Mouse (Mus musculus) lung, adult 2 months (tissue): ENCODE data around the gene Tecr. TPM values are rescaled to one million over a fixed set of nuclear protein-coding genes. Genes with fewer than 3 reads are reported as not detected.
A peak's percentile ranks its signal among the peaks of the same experiment; 100 is the strongest.
"Not testable (repeated sequence)": the region's sequence is repeated elsewhere in the genome, so short reads cannot be mapped to it uniquely, and the experiment has no call there.

Source experiments
- DNase-seq: peaks from one replicate; pipeline ENCODE4 v3.0.0; 2022
- H3K4me1 ChIP-seq: fragments of 200-500 bp; 2 replicates; pipeline ENCODE4 v1.6.1; 2011; ENCODE audit warnings: low read length; ENCODE audit not compliant: control insufficient read depth, insufficient read depth
- H3K4me3 ChIP-seq: fragments of 200-500 bp; replicated peaks from 2 replicates; pipeline ENCODE3; 2011; ENCODE audit warnings: low read depth, mild to moderate bottlenecking, control low read depth, low read length; ENCODE audit errors: extremely low read depth
- CTCF ChIP-seq: fragments of 200-500 bp; IDR thresholded peaks from 2 replicates; pipeline ENCODE4 v1.5.1; 2011; ENCODE audit warnings: mild to moderate bottlenecking, low read length, control low read depth; ENCODE audit not compliant: insufficient read depth
- POLR2A ChIP-seq: fragments of 200-500 bp; IDR thresholded peaks from 2 replicates; pipeline ENCODE4 v1.6.1; 2011; ENCODE audit warnings: low read depth, mild to moderate bottlenecking, control low read depth, low read length, borderline replicate concordance; ENCODE audit errors: extremely low read depth
- WGBS: fragments of 180-500 bp; shearing (Covaris S2); methylation state at CpG from one replicate; pipeline ENCODE4 v1.1.7; 2018; 5-methylcytosine and 5-hydroxymethylcytosine counted together
- polyA plus RNA-seq: library from polyadenylated mRNA; depleted of rRNA; stranded (reverse); fragments of >200 nt; gene quantifications from 2 replicates; pipeline ENCODE4 v1.2.3, GENCODE M21; 2012

Tecr gene
- polyA plus RNA-seq, 1 experiment, result 565 TPM

DNA sequence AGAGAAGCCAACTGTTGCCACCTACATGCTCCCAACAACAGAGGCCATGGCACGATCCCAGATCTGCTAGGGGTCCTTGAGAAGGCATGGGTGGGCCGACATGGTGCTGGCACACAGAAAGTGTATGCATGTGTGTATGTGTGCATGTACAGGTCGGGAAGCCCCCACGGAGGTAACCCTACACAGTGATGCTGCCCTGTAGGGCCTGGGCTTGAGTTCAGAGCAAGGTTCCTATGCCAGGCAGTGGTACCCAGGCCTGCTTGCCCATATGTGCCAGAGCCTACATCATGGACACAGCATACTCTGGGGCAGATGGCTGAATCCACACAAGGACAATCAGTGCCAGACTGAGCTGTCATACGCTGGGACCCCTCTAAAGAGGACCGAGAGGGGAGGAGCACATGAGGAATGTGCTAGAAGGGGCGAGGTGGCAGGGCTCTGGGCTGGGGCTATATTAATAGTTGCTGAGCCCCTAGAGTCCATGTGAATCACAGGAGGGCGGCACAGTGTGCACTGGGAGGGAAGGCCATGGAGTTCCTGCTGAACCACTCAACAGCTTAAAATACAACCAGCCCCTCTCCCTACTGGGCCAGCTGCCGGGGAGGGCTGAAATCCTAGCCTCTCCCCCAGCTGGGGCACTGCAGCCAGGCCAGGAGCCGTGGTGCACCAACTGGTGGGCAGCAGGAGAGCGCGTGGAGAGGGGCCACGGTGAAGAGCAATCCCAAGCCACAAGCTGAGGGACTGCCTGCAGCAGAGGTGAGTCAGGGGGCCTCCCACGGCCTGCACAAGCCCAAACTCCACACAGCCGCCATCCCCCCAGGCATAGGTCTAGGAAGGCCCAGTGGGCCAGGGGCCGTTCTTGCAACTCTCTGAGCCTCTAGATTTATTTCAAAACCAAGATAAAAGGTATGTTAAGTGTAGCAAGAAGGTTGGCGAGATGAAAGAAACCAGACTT is 31.9 kb downstream of the Tecr start:
- DNase-seq, result no peak
- H3K4me3 ChIP-seq, result no peak overlapping the region
- TF ChIP-seq CTCF (no peak), POLR2A (no peak)

DNA sequence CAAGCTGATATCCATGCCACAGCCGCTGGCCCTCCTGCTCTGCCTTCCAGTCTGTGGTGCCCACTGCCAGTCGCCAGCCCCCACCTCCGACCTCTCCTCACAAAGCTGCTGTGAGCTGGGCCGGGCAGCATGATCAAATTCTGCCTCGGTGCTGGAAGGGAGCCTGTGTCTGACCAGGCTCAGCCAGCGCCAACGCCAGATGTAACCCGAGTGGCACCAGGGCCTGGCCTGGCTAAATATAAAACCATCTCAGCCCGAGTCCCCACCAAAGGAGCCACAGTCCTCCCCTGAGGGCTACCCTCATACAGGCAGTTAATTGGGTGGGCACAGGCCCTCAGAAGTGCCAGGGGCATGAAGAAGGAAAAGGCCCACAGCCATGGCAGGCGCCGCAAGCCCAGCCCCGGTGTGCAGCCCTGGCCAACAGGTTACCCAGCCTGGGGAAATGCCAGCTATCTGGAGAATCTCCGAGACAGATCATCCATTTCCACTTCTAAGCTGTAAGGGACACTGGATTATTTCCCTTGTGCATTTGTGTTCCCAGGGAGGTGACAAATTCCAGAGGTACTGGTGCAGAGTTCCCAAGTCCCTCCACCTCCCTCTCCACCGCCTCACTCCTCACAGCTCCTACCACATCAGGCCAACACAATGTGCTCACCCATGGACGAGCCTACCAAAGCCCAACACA is 33.0 kb downstream of the Tecr start:
- TF ChIP-seq CTCF, result no peak
- no peak for TF ChIP-seq POLR2A
- DNase-seq, result no peak
- H3K4me3 ChIP-seq, result no peak overlapping the region
- peaks cover 3% of the 10 kb centered on the region; the same call in 1 of the 2 replicates for H3K4me1 ChIP-seq
- 68% methylated on average over 15 of the region's 15 CpGs for whole genome bisulfite sequencing

More for the DNA sequence above, 31.9 kb downstream of the Tecr start:
- 68% methylated on average over 17 of the region's 17 CpGs for WGBS
- H3K4me1 ChIP-seq, result peaks cover 3% of the 10 kb centered on the region; the same call in 1 of the 2 replicates

DNA sequence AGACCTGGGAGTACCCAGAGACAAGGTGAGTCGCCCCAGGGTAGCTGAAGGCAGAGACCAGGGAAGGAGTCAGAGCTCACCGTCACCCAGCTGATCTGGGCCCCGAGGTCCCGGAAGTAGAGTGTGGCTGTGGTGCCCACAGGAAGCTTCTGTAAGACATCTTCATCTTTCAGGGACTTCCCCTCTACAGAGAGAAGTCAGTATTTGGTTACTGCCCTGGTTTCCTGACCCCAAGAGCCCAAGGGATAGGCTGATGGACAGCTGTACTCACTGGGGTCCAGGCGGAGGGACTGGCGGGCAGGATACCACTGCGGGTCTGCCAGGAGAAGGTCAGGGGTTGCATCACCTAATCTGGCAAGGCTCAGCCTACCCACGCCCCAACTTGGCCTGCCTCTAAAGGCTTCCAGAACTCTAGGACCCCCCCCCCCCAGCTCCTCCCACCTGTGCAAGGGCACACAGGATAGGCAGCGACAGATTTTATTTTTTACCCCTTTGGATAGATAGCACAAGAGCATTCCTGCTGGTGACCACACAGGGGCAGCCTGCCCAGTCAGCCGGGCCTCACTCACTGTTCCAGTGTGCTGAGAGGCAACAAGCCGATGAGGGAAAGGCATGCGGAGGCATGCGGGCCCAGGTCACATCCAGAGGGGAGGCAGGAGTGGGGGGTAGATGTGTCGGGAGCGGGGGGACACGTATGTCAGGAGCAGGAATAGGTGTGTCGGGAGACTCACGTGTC is 34.5 kb downstream of the Tecr start:
- H3K4me3 ChIP-seq, result peak overlapping the region; percentile 13
- H3K4me1 ChIP-seq, result peaks cover 3% of the 10 kb centered on the region; the same call in 1 of the 2 replicates
- DNase-seq, result no peak
- TF ChIP-seq POLR2A (no peak), CTCF (no peak)
- WGBS, result 68% methylated on average over 18 of the region's 18 CpGs

- H3K4me1 ChIP-seq, result peaks cover 8% of the 10 kb centered on the region; the same call in 1 of the 2 replicates
These were observed 35.4 kb downstream of the Tecr start for GRCm38 (mm10) chr8:83572246-83572812.

GRCm38 (mm10) chr8:83571791-83572190 is 36.0 kb downstream of the Tecr start:
- Histone ChIP-seq H3K4me3 (no peak overlapping the region), H3K4me1 (peaks cover 5% of the 10 kb centered on the region; the same call in 1 of the 2 replicates)
- TF ChIP-seq POLR2A (no peak), CTCF (no peak)
- DNase-seq, result no peak
- 92% methylated on average over 10 of the region's 10 CpGs for WGBS

More at GRCm38 (mm10) chr8:83572246-83572812, 35.4 kb downstream of the Tecr start:
- no peak overlapping the region for H3K4me3 ChIP-seq
- TF ChIP-seq CTCF (no peak), POLR2A (no peak)
- WGBS, result 76% methylated on average over 5 of the region's 5 CpGs
- DNase-seq, result no peak

GRCm38 (mm10) chr8:83571001-83571340 is 36.8 kb downstream of the Tecr start:
- H3K4me1 ChIP-seq, H3K4me3 ChIP-seq, DNase-seq: not testable (repeated sequence)
- 91% methylated on average over 7 of the region's 7 CpGs for WGBS

DNA sequence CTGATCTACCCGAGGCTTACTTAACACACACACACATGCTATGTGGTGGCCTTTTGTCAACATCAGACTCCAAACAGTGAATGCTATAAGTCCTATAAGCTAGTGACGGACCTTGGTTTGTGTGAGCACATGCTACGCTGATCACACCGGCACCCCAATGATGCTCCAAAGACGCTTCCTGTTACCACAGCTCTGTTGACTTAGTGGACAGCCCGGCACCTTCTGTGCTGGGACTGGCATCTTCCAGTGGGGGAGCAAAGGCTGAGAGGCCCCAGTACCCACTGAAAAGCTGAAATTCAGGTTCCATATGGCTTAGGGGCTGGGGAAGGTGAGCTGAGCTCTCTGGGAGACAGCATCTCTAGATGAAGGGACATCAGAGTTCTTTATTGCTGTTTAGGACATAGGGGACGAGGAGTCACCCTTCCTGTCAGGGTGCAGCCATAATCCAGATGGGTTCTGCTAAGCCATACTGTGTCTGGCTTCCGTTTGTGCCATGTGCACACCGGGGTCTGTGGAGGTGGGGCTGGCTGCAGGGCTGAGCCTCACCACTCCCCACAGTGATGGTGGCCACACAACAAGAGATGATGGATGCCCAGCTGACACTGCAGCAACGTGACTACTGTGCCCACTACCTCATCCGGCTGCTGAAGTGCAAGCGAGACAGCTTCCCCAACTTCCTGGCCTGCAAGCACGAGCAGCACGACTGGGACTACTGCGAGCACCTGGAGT is 37.3 kb downstream of the Tecr start:
- Histone ChIP-seq H3K4me3 (no peak overlapping the region), H3K4me1 (peaks cover 5% of the 10 kb centered on the region; the same call in 1 of the 2 replicates)
- no peak for TF ChIP-seq POLR2A
- no peak for TF ChIP-seq CTCF
- no peak for DNase-seq
- 81% methylated on average over 15 of the region's 15 CpGs for WGBS

DNA sequence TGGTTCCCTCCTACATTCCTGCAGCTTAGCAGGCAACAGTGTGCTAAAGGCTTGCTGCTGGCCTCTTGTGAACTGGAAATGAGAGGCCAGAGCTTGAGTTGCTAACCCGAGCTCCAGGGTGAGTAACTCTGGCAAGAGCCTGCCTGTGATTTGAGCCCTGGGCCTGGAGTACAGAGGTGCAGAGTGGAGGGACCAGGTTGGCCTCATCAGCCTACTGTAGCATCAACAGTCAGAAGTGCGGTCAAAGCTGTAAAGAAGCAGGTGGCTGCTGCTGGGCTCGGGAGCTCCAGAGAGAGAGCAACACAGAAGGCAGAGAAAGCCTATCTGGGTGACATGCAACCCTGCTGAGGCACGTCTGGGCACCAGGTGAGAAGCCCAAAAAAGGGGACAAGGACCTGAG is 38.6 kb downstream of the Tecr start:
- Histone ChIP-seq H3K4me1 (peaks cover 5% of the 10 kb centered on the region; the same call in 1 of the 2 replicates), H3K4me3 (no peak overlapping the region)
- WGBS, result 74% methylated on average over 4 of the region's 4 CpGs
- no peak for DNase-seq
- TF ChIP-seq CTCF, result no peak
- no peak for TF ChIP-seq POLR2A

- TF ChIP-seq CTCF (no peak), POLR2A (no peak)
- DNase-seq, result no peak
- WGBS, result 71% methylated on average over 5 of the region's 5 CpGs
- peaks cover 5% of the 10 kb centered on the region; the same call in 1 of the 2 replicates for H3K4me1 ChIP-seq
- H3K4me3 ChIP-seq, result no peak overlapping the region
These were observed 39.0 kb downstream of the Tecr start for GRCm38 (mm10) chr8:83568755-83569154.
